Mouse (Mus musculus) mouse embryonic stem cell (cell line): Measurements from ENCODE around the gene Cc2d2a.

Source experiments
- in situ Hi-C, 2 experiments: fragments of 300-500 bp; cut with MboI; formaldehyde crosslinking; loops; 1 replicate in 1 of 2; 3 replicates in 1 of 2; pipeline ENCODE4 v1.14.3; 2019 to 2020; ENCODE audit warnings: low sequenced_read_pairs in 2 of 2, low pct_unique_long_range_greater_than_20kb in 1 of 2, mixed read lengths in 1 of 2; ENCODE audit not compliant: unreplicated experiment in 1 of 2

Gene Cc2d2a

DNA sequence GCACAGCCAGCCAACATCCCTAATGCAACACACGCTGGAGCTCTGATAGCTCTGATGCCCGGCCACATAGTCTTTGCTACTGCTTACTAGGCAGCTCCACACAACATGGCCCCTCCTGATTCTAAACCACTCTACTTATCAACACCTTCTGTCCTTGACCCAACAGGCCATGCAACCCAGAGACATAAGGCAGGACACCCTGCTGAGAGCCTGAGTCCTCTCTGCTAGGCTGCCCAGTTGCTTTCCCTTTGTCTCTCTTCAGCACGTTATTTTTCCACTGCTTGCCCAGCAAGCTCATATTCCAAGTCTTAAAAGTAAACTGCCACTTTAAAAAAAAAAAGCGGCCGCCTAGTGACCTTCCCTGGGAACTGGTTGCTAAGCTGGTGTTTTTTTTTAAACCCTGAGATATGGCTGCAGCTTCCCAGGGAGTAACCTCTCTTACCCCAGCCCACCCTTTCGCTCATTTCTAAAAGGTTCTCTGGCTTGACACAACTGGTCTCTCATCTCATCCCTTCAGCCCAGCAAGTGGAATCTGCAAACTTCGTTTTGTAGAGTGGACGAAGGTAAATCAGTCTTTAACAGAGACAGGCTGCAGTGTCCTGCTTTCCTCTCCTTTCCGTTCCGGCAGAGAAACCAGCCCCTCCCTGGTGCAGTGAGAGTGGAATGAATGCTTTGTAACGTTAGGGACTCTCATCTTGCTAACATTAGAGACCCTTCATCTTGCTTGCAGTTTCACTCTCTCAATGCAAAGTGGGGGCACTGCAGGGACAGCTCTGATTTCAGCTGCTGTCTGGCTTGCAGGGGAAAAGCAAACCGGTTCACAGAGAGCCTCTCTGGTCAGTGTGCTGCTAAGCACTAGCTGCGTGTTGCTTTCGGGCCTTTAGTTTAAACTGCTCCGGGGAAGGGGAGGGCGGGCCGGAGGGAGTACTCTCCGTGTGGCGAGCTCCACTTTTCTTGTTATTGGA, at the start of gene Cc2d2a:
Cc2d2a (plus strand) TSS at position 350 of the 965 bp plus-strand sequence.
- in situ Hi-C loops, result no loop called here

DNA sequence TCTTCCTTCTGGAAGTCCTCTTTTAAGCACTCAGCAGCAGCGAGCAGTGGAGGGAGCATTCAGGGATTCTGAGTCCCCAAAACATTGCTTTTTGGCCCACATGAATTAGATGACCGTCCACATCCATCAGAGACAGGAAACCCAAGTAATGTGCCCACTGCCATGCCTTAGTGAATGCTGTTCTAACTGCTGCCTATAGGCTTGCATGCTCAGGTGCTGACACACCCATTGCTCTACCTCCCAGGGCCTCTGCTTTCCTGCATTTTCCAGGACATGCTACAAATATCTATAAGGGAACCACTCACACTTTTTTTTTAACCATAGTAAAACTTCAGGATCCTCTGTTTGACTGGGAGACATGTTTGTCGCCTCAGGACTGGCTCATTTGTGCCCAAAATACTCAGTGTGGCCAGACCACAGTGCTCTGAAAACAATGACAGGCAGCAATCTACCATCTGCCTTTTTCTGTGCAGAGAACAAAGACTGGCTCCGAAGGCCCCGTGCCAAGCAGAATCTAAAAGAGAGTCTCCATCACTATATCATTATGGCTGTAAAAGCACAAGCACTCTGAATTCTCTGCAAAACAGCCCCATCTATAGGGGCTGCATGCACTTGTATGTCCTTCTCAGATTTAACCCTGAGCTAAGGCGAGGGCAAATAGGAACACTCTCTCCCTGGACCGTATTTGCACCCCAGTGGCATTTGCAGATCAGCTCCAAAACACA, 40.4 kb upstream of the Cc2d2a start:
- in situ Hi-C loops, result no loop called here

DNA sequence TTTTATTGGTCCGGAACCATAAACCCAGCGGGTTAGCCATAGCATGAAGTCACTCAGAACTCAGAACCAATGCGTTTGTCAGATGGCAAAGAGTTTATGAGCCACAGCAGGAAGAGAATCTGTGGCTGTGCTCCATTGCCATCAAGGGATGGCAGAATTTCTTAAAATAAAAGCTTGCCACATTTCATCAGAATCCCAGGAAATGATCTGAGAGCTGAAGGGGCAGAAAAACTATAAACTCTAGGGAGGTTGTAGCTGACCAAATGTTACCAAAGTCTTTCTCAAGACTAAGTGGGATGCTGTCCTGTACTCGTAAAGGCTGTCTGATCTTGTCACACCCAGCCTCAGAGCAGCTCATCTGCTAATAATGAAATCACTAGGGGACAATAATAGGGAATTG, 36.7 kb upstream of the Cc2d2a start:
- in situ Hi-C loops, result loop anchor here in 1 of 2 experiments (25.0 kb wide), 1 partner anchor 213 kb away; no protein-coding TSS in a partner anchor

DNA sequence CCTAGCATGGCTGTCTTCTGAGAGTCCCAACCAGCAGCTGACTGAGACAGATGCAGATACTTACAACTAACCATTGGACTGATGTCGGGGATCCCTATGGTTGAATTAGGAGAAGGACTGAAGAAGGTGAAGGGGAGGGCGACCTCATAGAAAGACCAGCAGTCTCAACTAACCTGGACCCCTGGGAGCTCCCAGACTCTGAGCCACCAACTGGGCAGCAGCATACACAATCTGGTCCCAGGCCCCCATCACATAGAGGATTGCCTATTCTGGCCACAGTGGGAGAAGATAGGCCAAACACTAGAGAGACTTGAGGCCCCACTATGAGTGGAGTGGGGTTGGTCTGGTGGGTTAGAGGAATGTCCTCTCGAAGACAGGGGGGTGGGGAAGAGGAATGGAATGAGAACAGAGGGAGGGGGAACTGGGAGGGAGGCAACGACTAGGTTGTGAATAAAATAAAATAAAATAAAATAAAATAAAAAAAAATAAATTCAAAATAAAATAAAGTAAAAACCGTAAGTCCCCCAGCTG, 28.0 kb upstream of the Cc2d2a start:
- in situ Hi-C loops, result loop anchor here in 1 of 2 experiments (25.0 kb wide), 1 partner anchor 222 kb away; no protein-coding TSS in a partner anchor

GRCm38 (mm10) chr5:43634602-43635081, 27.5 kb upstream of the Cc2d2a start:
- in situ Hi-C loops, result loop anchor here in 1 of 2 experiments (25.0 kb wide), 1 partner anchor 222 kb away; no protein-coding TSS in a partner anchor

GRCm38 (mm10) chr5:43645020-43645419, 17.1 kb upstream of the Cc2d2a start:
- in situ Hi-C loops, result loop anchor here in 1 of 2 experiments (25.0 kb wide), 1 partner anchor 233 kb away; no protein-coding TSS in a partner anchor

GRCm38 (mm10) chr5:43647098-43647774, 14.9 kb upstream of the Cc2d2a start:
- in situ Hi-C loops, result loop anchor here in 1 of 2 experiments (25.0 kb wide), 1 partner anchor 235 kb away; no protein-coding TSS in a partner anchor

DNA sequence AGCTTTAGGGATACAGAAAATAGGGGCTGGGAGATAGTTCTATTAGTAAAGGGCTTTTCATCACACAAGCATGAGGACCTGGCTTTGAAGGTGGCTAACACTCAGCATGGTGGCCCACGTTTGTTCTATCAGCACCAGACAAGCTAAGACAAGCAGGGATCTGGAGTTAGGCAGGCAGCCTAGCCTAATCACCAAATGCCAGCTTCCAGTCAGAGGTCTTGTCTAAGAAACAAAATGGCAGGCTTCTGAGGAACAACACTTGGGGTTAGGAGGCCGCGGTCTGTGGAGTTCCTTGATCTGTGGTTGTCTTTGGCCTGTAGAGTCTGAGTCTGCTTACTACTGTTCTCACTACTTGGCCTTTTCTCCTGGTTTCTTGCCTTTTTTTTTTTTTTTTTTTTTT, 648 bp upstream of the Cc2d2a start:
- in situ Hi-C loops, result no loop called here

DNA sequence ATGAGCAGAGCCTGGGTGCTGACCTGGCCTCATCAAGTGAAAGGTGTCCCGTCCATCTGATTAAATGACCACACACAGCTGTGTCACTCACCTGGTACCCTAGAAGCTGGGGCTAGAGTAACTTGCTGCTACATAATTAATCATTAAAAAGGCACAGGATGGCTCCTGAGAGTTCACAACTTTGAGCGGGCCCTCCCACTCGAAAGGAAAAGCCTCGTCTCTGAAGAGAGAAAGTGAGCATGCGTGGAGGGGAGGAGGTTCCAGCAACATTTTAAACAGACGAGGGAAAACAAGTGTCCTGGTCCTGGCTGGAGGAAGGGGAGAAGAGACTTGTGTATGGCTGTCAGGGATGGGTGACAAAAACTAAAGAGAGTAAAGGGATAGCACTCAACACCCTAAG, 1.4 kb downstream of the Cc2d2a start:
- in situ Hi-C loops, result no loop called here

DNA sequence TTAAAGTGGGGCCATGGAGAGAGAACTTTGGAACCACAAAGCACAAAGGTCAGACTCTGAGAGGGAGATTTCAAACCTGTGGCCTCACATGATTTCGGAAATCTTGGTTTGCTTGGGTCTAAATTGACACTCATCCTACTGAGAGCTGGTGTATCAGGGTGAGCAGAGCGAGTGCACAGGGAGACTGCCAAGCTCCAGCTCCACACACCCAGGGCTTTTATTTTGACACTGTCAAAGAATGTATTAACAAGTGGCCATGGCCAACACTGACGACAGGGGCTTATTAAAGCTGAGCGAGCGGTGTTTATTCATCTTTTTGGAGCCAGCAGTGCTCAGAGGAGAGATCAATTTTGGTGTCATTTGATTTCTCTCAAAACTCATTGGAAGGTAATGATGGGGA, 3.0 kb downstream of the Cc2d2a start:
- in situ Hi-C loops, result no loop called here

GRCm38 (mm10) chr5:43669118-43669645, 7.0 kb downstream of the Cc2d2a start:
- in situ Hi-C loops, result no loop called here

DNA sequence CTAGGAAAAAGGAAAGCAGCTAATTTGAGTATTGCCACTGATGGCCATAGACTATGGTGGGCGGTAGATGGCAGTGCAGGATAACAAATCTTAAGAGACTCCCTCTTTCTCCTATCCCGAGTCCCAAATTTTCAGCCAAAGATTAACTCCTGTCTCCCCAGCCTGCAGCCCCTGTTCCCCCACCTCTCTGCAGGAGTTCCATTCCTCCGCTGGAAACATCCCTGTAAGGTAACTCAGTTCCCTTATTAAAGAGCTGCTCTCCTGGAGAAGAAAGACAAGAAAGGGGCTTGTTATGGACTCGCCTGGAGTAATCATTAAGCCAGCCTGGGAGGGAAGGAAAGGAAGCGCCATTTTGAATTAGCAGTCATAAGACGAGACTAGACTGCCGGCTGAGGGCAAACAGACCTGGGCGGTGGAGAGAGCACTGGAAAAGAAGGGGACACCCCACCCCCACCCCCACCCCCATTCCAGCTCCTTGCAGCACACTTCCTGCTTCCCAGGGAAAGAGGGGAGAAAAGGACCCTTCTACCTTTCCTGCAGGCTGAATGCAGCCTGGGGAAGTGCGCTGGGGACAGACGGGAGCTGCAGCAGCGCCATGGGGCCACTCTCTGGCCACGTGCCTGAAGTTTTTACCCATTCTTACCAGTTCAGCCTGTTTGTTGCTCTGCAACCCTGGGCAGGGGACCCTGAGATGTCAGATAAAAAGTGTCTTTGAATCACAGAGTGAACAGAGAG, 10.2 kb downstream of the Cc2d2a start:
- in situ Hi-C loops, result no loop called here

- in situ Hi-C loops, result no loop called here
Observed at GRCm38 (mm10) chr5:43673083-43673482, 10.9 kb downstream of the Cc2d2a start.

- in situ Hi-C loops, result no loop called here
Observed at GRCm38 (mm10) chr5:43685466-43685865, 23.3 kb downstream of the Cc2d2a start.

GRCm38 (mm10) chr5:43692489-43692888, 30.3 kb downstream of the Cc2d2a start:
- in situ Hi-C loops, result no loop called here

DNA sequence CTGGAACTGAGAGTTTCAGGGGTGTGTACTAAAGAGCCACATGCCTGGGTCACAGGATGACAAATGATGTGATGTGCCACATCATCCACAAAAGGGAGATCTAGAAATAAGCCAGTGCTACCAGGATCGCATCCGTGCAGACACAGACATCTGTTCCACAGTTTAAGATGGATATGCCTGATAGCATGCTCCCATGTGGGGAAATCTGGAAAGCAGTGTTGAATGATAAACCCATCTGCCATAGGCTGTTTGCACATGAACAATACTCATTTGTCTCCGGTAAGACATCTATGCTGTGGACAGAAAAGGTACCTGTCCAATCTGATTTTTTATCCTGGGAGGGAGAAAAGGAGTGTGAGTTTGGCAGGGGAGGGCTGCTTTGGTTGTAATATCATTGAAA, 35.0 kb downstream of the Cc2d2a start:
- in situ Hi-C loops, result no loop called here

GRCm38 (mm10) chr5:43699240-43699639, 37.1 kb downstream of the Cc2d2a start:
- in situ Hi-C loops, result no loop called here
